Mouse (Mus musculus): ENCODE results near the gene Adamts14. TPM values are rescaled to one million over a fixed set of nuclear protein-coding genes. Genes with fewer than 3 reads are reported as not detected.

The Adamts14 gene
- polyA plus RNA-seq, 1 experiment: 3.3 TPM

DNA sequence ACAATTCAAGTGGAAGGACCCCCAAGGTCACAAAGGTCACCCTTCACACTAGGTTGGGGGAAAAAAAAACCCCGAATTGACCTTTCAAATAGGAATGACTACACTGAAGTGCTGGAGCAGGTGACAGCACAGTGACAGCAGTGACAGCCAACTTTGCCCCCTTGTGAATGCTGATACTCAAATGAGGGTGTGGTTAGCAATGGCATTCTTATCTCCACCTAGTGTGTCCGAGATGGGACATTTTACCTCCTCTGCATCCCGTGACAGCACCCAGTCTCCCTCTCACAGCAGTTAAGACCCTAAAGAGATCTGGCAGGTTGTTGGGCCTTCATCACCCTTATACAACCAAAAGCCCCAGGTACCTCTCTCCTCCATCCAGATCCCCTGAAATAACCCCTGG, 123.8 kb downstream of the Adamts14 start:
- Histone ChIP-seq H3K36me3 (ENCODE audit: control insufficient read depth, insufficient read depth, low read length) (no peaks in the 10 kb centered on the region), H3K4me3 (ENCODE audit: control insufficient read depth, insufficient read depth, low read length) (no peak overlapping the region), H3K27ac (ENCODE audit: control insufficient read depth, insufficient read depth, low read length) (no peak overlapping the region), H3K27me3 (ENCODE audit: control insufficient read depth, insufficient read depth, low read length) (no peaks in the 10 kb centered on the region), H3K4me1 (replicated peaks; ENCODE audit: control insufficient read depth, insufficient read depth, low read length) (no peaks in the 10 kb centered on the region; the same call in 1 of the 2 replicates)
- DNase-seq: no peak
- TF ChIP-seq CTCF (IDR thresholded peaks at IDR 0.05; ENCODE audit: borderline replicate concordance, control insufficient read depth, extremely low read depth, insufficient read depth, low read length, poor library complexity) (no peak), POLR2A (IDR thresholded peaks at IDR 0.05; ENCODE audit: control insufficient read depth, extremely low read depth, insufficient read depth, low read length, poor library complexity) (no peak)
- 93% methylated on average over 3 of the region's 3 CpGs for WGBS

DNA sequence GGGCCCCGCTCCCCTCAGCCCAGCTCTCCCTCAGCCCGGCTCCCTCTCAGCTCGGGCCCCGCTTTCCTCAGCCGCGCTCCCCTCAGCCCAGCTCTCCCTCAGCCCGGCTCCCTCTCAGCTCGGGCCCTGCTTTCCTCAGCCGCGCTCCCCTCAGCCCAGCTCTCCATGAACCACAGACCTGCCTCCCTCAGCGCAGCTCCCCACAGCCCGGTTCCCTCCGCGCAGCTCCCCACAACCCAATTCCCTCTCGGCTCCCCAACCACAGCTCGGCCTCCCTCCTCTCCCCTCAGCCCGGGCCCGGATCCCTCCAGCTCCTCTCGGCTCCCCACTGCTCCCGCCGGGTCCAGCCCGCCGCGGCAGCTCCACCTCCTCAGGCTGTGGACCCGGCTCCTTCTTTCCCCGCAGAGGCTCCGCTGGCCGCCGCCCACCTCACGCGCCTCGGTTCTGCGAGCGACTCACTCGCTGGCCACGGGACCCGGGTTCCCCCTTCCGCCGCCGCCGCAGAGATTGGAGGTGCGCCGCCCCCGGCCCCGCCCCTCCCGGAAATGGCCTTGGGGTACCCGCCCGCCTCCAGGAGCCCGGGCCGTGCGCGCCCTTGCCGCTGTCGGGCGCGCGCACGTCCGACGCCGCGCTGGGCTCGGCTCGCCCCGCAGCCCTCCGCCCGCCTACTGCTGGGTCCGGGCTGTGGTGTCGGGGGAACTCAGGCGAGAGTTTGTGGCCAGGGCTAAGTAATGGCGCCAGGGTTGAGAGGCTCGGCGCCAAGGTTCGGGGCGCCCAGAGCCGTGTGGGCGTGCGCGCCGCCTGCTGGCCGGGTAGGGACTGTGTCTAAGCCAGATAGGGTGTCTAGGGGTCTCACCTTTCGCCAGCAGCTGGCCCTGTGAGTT, 125.8 kb downstream of the Adamts14 start, which contains the start of gene Sgpl1:
Sgpl1 (minus strand) TSS at position 547 of the 884 bp plus-strand sequence.
- peak within 1 kb of the TSS; percentile 56 for H3K4me3 ChIP-seq (ENCODE audit: control insufficient read depth, insufficient read depth, low read length)
- under 1% methylated on average over 82 of the region's 82 CpGs for WGBS
- 0 out of 2 replicates have a peak within 1 kb of the TSS, but pooled peaks have one; percentile 13 for H3K27ac ChIP-seq (ENCODE audit: control insufficient read depth, insufficient read depth, low read length)
- no peaks in the 10 kb centered on the region for H3K36me3 ChIP-seq (ENCODE audit: control insufficient read depth, insufficient read depth, low read length)
- H3K4me1 ChIP-seq (replicated peaks; ENCODE audit: control insufficient read depth, insufficient read depth, low read length): no peaks in the 10 kb centered on the region; the same call in 1 of the 2 replicates
- DNase-seq: peak; percentile 87
- no peaks in the 10 kb centered on the region for H3K27me3 ChIP-seq (ENCODE audit: control insufficient read depth, insufficient read depth, low read length)
- TF ChIP-seq CTCF (IDR thresholded peaks at IDR 0.05; ENCODE audit: borderline replicate concordance, control insufficient read depth, extremely low read depth, insufficient read depth, low read length, poor library complexity) (peak; percentile 98), POLR2A (IDR thresholded peaks at IDR 0.05; ENCODE audit: control insufficient read depth, extremely low read depth, insufficient read depth, low read length, poor library complexity) (peak; percentile 84)

Other genes starting within 250 kb of the Adamts14 start
- gene Pcbd1, start 184.1 kb downstream of the Adamts14 start, polyA plus RNA-seq (2012; rRNA removed): 0.71 and 1.1 TPM in 2 replicates
- 84.9 and 105 TPM in 2 replicates for gene Sgpl1, start 125.7 kb downstream of the Adamts14 start, polyA plus RNA-seq (2012; rRNA removed)
- 975 and 1,293 TPM in 2 replicates for gene Tbata, start 101.5 kb downstream of the Adamts14 start, polyA plus RNA-seq (2012; rRNA removed)
- 5.7 and 6.1 TPM in 2 replicates for gene Prf1, start 24.4 kb upstream of the Adamts14 start, polyA plus RNA-seq (2012; rRNA removed)
- 5.7 and 6.8 TPM in 2 replicates for gene Pald1, start 110.1 kb upstream of the Adamts14 start, polyA plus RNA-seq (2012; rRNA removed)
- 0.05 and 0.17 TPM in 2 replicates for gene Nodal, start 144.5 kb upstream of the Adamts14 start, polyA plus RNA-seq (2012; rRNA removed)
- gene Eif4ebp2, start 179.2 kb upstream of the Adamts14 start, polyA plus RNA-seq (2012; rRNA removed): 277 and 313 TPM in 2 replicates
- 9.8 and 10.9 TPM in 2 replicates for gene Lrrc20, start 202.4 kb upstream of the Adamts14 start, polyA plus RNA-seq (2012; rRNA removed)

All from thymus, adult 2 months (tissue).